ENCODE assay signal across 13 mouse cellular contexts in genomic region chr1:13938344-13938743, GRCm38 (mm10).
"Had no signal": no experiment of that assay in that cellular context is flagged by ENCODE, and none has a peak within 500 bp of the region (broad histone marks: within the 10 kb centered on the region; RNA-seq: fewer than 3 reads in every experiment).

No protein-coding gene starts in this region.

- H3K27me3 ChIP-seq: kidney, embryonic 15.5 days; liver, embryonic 13.5 days; midbrain, embryonic 12.5 days had no signal

- H3K4me3 ChIP-seq: kidney, embryonic 15.5 days; left cerebral cortex, adult 2 months; liver, embryonic 13.5 days; midbrain, embryonic 12.5 days had no signal

- H3K36me3 ChIP-seq: kidney, embryonic 15.5 days; liver, embryonic 13.5 days; midbrain, embryonic 12.5 days had no signal

- DNase-seq: kidney, postnatal 10 days; kidney, postnatal 36 days; layer of hippocampus, postnatal 36 days; liver, embryonic 13.5 days; lung, adult 2 months; lung, postnatal 14 days; thymus, adult 18-20 months; thymus, postnatal 36 days had no signal

- ATAC-seq: midbrain, embryonic 16.5 days had no signal

- H3K9ac ChIP-seq: kidney, embryonic 15.5 days; liver, embryonic 13.5 days; midbrain, embryonic 12.5 days had no signal

- H3K27ac ChIP-seq: kidney, embryonic 15.5 days; left cerebral cortex, adult 2 months; liver, embryonic 13.5 days; macrophage; midbrain, embryonic 12.5 days had no signal

- H3K4me1 ChIP-seq: kidney, embryonic 15.5 days; liver, embryonic 13.5 days had no signal

- H3K9me3 ChIP-seq: kidney, embryonic 15.5 days; liver, embryonic 13.5 days; midbrain, embryonic 12.5 days had no signal

- H3K4me2 ChIP-seq: kidney, embryonic 15.5 days; liver, embryonic 13.5 days; midbrain, embryonic 12.5 days had no signal
